Mouse (Mus musculus) layer of hippocampus, adult 8-10 months (tissue): ENCODE data around the gene Adamtsl3. TPM values are rescaled to one million over a fixed set of nuclear protein-coding genes. Genes with fewer than 3 reads are reported as not detected.
"Not testable (repeated sequence)": the region's sequence is repeated elsewhere in the genome, so short reads cannot be mapped to it uniquely, and the experiment has no call there.

Experiments used
- DNase-seq, 2 experiments: peaks; one replicate each; pipeline ENCODE4 v3.0.0; 2022; ENCODE audit warnings: low spot score in 2 of 2
- total RNA-seq, 4 experiments: library from RNA; stranded (reverse); gene quantifications; 2 replicates each; pipeline ENCODE4 v1.2.4; 2022

The Adamtsl3 gene
- total RNA-seq, 4 experiments from 2014 or later: 2.0 to 4.4 (median 3.6) TPM

DNA sequence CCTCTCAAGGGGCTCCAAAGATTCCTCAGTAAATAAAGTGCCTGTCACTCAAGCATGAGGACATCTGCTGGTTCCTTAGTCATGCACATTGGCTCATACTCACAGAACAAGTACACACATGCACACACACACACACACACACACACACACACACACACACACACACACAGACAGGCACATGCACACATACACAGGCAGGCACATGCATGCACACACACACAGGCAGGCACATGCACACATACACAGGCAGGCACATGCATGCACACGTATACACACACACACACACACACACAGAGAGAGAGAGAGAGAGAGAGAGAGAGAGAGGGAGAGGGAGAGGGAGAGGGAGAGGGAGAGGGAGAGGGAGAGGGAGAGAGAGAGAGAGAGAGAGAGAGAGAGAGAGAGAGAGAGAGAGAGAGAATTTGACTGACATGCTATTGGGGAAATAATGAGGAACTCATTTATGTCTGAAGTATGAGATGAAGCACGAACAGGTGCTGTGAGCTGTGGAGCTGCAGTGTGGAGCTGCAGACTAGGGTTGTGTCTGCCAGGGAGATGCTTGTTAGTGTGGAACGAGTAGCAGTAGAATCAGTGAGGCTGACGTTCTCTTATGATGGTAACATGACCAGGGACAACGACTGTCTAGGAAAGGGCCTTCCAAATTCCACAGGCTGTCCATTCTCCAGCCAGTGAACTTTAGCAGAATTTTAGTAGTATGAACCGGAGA is 85.0 kb downstream of the Adamtsl3 start:
- DNase-seq: not testable (repeated sequence)

DNA sequence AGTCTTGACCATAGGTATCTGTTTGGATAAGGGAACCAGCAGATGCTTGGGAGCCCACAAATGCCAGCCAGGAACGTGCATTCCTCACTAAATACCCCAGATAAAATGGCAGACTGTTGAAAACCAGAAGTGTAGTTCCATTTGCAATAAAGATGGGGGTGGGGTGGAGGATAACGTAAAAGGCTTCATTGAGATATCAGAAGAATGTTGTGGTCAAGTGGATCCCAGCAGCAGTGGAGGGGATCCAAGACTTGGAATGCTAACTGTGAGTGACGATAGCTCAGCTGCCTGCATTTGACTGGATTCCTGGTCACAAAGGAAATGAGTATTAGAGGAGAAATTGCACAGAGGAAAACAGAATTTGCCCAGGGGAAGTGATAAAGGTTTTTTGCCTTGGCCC is 87.1 kb downstream of the Adamtsl3 start:
- DNase-seq: no peak

DNA sequence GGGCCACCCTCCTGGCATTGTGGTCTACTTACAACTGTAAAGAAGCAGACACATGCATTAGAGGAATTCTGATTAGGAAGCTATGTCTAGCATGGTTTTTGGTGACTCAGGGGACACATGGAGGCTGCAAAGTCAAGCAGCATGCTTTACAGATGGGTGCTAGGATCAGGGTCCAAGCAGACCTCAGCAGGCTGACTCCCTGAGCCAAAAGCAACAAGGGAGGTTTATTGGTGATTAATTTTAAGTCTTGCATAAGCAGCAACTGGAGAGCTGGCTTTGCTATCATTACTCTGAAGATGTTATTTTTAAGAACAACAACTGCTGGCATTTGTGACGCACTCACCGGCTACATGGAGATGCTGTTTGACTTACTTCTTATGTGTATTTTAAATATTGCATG is 88.1 kb downstream of the Adamtsl3 start:
- DNase-seq: no peak

DNA sequence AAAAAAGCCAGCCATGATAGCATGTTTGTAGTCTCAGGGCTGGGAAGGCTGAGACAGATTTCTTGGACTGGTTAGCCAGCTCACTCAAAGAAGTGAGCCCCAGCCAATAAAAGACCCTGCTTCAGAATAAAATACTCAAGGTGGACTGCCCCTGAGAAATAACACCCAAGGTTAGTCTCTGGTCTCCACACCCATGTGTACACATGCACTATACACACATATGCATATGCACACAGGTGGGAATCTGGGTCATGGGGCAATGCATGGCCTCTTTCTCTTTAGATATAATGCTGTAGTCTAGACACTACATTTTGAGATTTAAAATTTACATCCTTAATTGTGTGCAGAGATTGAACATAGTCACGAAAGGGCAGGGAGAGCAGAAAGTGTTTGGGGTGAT is 88.8 kb downstream of the Adamtsl3 start:
- DNase-seq: no peak

DNA sequence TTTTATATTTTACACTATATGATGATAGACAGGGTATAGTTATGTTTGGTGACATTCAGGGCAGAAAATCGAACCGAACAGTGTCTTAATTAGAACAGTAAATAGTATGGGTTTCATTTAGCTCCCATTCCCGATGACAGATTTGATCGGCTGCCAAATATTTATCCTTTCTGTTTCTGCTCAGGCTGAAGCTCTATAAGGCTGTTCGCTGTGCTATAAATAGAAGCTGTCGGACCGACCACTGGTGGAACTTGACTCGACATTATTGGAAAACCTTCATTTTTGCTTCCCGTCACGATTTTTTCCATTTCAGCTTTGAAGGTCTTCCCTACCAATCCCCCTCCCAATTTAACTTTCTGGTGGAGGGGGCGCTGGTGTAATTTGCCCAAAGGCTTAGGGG is 89.9 kb downstream of the Adamtsl3 start:
- no peak for DNase-seq

DNA sequence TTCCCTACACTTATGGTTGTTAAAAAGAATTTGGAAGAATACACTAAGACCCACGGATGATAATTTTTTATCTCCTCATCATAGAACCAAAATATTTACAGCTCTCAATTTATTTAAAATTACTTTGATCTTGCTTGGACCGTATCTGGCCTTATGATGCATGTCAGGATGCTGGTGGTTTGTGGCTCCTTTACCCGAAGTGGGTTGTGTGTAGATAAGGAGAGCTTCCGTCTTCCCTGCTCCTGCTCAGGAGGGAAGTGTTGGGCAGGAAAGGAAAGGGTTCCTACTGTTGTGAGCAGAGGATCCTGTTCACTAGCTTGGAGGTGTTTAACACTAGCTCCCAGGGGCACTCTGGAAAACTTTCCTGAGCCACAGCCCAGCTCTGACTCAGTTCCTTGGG is 94.0 kb downstream of the Adamtsl3 start:
- no peak for DNase-seq

DNA sequence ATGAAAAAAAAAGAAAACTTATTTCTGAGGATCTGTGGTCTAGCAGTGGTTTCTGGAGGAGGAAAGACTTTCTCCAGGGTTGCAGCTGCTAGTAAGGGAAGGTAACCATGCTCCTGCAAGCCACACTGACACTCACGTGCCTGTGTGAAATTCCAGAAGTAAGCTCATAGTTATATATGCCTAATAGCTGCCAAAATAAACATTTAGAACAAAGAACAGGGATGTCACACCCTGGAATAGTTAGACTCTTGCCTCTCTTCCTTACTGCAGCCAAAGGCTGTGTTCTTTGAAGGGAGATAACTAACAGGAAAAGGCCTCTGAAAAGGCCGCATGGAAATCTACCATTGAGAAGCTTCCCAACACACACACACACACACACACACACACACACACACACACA is 96.1 kb downstream of the Adamtsl3 start:
- DNase-seq: no peak

DNA sequence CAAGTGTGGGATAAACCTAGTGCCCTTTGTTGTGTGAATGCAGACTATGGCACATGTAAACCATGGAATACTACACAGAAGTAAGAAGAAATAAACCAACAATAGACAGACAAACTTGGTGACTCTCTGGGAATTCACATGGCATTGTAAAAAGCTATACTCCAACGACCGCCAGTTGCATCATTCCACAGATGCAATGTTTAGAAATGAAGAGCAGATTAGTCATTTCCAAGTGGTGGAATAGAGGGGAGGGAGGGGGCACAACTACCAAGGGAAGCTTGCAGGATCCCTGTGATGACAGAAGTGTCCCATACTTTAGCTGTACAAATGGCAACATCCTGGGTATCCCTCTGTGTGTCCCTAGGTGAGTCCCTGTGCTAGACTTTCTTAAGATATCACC is 97.7 kb downstream of the Adamtsl3 start:
- no peak for DNase-seq

DNA sequence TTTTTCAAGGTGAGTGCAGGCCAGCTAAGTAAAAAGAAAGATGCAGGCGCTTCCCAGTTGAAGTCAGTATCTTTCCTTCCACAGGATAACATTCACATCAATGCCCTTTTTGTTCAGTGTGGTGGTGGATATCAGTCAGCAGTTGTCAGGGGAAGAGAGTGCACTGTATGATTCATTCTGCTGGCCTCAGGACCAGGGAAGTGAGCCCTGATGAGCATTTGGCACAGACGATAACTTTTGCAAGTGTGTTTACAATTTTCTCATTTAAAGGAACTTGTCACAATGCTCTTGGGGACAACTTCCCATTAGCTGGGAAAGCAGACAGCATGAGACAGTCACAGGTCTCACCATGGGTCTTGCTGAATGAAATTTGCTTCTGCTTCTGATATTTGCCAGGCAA is 122.9 kb downstream of the Adamtsl3 start:
- no peak for DNase-seq

DNA sequence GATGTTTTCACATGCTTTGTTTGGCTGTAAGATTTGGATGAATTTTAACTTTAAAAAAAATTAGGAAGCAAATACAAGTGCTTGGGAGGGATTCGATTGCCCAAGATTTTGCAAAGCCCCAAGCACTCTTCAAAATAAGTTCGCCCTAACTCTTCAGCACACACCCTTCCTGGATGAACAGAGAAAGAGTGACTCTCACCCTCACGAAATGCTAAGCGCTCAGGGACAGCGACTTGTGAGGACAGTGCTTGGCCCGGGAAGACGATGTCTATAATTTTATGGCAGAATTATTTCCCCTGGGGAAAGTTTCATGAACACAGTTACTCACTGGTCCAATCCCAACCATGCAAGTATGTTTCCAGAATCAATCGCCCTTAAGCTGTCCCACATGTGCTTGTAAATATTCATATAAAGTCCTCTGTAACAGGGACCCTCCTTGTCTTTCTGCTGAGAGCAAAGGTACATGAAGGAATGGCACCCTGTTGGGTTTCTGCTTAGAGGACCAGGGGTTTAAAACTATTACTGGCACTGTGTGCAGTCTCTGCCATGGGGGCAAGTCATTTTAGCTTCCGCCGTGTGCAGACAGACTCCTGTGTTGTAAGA is 127.5 kb downstream of the Adamtsl3 start:
- no peak for DNase-seq

DNA sequence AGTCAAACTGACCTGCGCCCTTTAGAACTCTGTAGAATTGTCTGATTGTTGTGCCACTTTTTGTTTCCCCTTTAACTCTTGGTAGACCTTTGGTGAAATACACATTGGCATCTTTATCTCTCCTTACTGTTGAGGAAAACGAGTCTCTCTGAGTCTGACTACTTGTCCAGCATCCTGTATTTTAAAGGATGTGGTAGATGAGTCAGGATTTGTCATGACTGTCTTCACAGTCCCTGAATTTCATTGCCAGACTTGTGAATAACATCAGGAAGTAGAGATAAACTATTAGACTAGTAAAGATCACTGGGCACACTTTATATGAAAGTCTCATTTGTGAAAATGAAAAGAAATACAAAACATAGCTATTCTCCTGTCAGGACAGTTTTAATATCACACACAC is 128.9 kb downstream of the Adamtsl3 start:
- DNase-seq: no peak

DNA sequence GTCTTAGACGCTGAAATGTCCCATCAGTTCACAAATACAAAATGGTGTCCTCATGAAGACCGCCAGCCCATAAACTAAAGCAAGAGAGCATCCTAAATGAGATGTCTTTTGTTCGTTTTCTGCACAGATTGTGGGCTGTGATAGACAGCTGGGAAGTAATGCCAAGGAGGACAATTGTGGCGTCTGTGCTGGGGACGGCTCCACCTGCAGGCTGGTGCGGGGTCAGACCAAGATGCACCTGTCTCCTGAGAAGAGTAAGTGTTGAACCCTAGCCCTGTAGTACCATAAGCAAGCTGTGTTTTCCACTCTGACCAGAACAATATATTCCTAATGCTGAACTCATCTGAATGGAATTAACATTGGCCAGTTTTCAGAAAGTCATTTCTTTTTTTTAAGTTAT is 129.9 kb downstream of the Adamtsl3 start:
- no peak for DNase-seq

DNA sequence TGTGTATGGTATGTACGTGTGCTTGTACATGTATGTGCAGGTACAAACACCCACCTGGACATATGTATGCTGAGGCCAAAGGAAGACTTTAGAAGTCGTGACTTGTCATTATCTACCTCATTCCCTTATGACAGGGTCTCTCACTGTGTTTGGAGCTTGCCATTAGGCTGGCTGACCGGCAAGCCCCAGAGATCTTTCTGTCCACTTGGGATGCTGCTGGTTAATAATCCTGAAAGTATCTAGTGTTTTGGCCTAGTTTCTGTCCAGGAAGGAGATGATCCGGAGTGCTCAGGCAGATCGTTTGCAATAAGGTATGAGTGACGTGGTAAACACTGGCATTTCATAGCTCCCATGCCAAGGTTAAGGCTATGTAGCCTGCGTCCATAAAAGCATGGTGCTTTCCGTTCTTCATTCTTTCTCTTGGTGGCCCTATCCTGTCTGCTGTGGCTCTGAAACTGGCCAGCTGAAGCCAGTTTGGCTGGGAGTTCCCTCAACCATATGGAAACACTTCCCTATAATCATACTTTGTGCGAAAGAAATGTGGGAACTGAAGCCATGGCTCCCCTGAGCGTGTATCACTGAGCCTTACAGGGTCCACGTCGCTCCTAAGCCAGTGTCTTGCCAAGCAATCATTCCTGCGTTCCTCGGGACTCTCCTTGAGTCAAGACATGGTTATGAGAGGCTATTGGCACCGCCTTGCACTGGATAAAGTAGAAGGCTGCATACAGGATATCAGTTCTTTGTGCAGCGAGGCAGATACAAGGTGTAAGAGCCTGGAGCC is 141.1 kb downstream of the Adamtsl3 start:
- no peak for DNase-seq

DNA sequence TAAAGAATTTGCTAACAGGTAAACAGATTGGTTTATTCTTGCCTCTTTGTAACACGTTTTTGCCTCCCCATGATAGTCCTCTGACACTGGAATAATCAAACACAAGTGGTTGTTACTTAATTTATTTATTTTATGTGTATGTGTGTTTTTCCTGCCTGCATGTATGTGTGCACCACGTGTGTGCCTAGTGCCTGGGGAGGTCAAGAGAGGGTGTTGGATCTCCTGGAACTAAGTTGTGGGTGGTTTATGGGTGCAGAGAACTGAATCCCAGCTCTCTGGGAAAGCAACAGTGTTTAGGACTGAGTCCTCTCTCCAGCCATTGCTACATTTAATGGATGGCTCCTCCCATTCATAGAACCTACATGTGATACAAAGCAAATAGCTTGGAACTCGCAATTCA is 143.0 kb downstream of the Adamtsl3 start:
- DNase-seq: no peak

DNA sequence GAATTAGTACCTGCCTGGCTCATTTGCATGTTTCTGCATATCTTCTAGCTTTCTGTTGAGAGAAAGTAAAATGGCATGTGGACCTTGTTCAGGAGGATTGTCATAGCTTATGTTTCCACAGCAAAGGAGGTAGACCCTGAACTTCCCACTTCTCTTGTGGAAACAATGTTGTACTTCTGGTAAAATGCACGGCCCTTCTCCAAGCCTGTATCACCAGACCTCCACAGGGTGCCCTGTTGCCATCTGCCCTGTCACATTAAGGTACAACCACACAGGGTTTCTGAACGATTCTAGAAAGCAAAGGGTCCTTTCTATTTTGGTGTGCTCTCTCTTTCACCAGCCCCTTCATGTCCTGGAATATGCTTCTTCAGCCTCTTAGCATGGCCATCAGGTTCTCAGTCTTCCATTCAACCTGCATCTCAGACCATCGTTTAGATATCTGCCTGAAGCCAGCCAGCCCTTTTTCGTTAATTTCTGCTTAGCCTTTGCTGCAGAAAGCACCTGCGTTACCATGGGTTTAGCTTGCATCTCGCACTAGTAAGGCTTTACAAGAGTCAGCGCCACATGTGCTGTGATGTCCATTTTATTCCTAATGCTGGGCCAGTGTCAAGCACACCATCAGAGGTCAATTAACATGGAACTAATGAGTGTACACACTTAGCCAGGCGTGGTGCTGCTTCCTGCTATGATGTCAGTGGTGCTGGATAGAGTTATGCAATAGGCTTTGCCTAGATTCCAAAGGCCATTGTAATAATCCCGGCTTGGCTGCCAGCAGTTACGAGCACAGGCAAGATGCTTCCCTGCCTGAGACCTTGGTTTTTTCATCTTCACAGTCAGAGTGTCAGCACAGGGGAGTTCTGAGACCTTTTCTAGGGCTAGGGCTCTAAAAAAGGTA is 143.6 kb downstream of the Adamtsl3 start:
- no peak for DNase-seq

DNA sequence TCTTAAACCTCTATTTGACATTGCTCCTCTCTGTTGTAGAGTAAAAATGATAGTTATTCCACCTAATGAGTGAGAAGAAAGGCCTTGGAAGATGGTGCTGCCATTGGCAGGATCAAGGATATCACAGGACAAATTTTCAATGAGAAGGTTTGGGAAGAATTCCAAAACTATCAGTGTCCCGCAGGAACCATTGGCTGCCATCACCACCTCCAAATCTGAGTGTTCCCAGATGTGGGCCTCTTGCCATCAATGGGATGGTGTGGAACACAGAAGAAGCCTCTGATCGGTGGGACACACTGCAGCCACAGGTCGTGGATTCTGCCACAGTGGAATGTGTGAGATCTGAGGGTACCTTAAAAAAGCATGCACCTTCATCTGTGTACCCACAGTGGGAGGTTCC is 147.9 kb downstream of the Adamtsl3 start:
- DNase-seq: no peak

DNA sequence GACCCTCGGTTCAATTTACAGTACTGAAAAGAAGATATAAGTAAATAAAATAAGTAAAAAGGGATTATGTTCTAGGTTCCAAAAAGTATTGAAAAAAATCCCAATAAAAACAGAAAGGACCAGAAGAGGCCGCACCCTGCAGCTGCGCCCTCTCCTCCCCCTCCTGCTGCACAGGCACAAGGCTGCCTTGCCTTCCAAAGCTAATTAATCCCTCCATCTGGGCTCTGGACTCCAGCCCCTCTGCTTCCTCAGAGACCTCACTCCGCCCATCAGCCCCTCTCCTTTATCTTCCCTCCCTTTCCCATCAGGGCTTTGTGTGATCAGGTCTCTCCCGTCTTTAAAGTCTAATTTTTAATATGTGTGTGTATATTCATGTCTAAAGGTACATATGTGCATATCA is 149.3 kb downstream of the Adamtsl3 start:
- DNase-seq: no peak

DNA sequence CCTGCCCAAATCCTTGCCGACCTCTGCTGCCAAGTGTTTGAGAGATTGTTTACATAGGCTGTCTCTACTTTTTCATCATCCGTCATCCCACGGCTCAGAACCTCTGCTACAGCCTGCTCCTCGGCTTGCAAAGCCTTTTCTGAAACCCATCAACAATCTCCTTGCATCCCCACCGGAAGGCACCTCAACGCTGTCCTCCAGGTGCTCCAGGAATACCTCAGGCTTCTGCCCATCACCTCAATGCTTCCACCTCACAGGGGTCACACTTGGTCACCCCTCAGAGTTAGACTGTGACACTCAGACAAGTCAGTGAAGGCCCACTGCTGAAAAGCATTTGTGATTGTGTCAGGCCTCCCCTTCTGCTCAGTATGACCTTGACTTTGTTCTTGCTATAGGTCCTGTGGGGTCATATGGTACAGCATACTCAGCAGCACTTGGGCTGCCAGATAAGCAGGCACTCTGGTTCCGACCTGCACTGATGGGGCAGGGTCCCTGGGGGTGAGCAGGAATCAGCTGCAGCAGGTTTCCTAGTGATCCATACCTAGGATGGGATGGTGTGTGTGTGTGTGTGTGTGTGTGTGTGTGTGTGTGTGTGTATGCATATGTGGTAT is 150.0 kb downstream of the Adamtsl3 start:
- no peak for DNase-seq

DNA sequence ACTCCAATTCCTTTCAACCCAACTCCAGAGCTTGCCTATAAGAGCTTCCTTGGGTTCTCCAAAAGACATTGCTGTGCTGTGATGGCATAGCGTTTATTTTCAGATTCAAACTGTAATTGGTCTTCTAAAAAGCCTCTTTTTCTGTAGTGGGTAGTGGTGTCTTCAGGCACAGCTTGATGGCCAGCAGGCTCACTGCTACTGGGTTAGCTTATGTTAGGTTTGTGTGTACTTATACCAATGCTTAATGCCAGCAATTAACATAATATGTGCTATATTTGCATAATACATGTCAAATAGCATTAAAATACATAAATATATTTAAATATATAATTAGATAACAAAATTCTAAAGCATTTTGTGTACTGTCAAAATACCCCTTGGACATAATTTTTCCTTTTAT is 155.5 kb downstream of the Adamtsl3 start:
- DNase-seq: no peak

DNA sequence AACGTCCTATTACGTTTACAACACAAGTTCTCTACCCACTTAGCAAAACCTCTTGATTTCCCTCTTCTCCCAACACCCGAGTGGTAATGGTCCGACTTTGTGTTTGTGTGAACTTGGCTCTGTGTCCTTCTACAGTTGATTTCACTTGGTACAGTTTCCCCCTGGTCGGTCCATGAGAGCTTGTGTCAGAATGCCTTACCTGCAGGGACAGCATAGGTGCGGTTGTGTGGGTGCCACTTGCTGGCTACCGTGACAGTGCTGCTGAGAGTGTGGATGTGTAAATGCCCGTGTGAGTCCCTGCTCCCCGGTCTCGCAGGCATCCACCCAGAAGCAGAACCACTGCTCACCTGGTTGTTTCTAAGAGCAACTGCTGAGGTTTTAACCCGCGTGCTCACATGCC is 157.4 kb downstream of the Adamtsl3 start:
- no peak for DNase-seq

DNA sequence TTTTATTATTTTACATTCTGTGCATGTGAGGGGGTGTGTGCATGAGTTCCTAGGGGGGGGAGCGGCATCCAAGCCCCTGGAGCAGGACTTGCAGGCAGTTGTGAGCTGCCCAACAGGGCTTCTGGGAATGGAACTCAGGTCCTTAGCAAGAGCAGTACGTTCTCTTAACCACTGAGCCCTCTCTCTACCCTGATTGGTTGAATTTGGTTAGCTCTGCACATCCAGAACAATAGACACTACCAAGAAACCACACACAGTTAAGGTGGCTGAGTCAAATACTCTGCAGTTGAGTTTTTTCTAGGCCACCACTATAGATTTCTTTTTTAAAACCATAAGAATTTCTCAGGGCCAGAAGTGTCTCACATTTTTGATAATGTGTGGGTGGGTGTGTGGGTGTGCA is 158.7 kb downstream of the Adamtsl3 start:
- DNase-seq: no peak
